Mouse (Mus musculus) layer of hippocampus, postnatal 36 days (tissue): ENCODE measurements at regions not wholly inside any gene's neighbourhood (a gene's known extent, or its start where the extent isn't known, plus 50 kb on each side); places are given as distances from the start of the nearest gene placed in this dataset.
A peak's percentile ranks its signal among the peaks of the same experiment; 100 is the strongest.
"Not testable (repeated sequence)": the region's sequence is repeated elsewhere in the genome, so short reads cannot be mapped to it uniquely, and the experiment has no call there.

Experiments used
- DNase-seq, 2 experiments: peaks; one replicate each; pipeline ENCODE4 v3.0.0; 2022

DNA sequence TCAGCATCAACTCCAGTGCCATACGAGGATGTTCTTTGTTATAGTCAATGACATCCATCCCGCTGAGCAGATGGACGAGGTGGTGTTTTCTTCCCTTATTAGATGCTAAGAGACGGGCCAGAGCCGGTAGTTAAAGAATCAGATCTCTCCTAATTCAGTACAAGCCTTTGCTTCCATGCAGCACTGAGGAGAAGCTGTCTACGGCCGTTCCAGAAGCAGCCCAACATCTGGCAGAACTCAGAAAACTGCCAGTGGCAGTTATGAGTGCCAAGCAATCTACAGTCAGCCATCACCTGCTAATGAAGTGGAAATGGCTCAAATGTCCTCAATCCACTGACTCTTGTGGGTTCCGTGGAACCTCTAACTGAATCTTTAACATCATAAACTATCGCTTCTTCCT, 141.3 kb upstream of the Fam3c start:
- no peak for DNase-seq

GRCm38 (mm10) chr6:22496471-22496870, 140.4 kb upstream of the Fam3c start:
- DNase-seq, result no peak

DNA sequence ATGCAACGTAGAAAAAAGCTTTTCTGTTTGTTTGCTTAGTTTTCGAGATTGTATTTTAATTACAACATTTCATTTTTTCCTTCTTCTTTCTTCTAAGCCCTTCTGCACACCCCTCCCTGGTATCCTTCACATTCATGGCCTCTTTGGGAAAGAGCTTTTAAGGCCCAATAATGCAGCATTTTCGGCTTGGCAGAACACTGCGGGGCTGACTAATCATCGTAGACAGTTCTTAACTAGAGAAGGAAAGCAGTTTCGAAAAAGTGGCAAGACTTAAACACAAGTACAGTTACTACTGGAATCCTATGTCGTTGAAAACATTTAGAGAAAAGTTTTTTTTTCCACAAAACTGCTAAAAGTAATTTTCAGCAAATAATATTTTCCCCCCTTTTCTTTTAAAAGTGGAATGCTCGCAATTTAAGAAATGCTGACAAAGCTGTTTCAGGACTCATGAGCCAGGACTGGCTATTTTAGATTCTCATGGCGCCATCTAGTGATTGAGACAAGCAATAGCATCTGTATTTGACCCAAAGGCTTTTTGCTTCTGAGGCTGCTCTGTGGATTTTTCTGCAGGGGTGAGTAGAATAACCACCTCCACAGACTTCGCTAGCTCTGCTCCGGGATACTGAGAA, 137.7 kb upstream of the Fam3c start:
- DNase-seq, result peak in 1 of 2 experiments; percentile 4

DNA sequence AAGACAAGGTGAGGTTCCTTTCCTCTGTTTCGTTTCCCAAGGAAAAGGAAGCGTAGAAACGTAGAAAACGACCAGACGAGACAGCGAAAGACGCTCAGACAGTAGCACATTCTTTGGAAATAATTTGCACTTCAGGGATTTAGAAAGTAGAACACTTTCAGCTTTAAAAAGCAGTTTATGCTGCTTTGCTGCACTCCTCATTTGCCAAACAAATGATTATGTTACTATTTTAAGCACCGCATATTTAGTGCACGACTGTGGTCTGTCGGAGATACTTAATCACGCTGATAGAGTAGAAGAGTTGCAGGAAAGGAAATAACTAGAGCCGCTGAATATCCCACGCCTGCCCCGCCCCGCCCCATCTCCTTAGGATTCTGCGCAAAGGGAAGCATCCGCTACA, 136.9 kb upstream of the Fam3c start:
- no peak for DNase-seq

GRCm38 (mm10) chr6:22490762-22491161, 134.7 kb upstream of the Fam3c start:
- DNase-seq, result no peak

- DNase-seq, result no peak
These were observed 131.4 kb upstream of the Fam3c start for GRCm38 (mm10) chr6:22487467-22487866.

DNA sequence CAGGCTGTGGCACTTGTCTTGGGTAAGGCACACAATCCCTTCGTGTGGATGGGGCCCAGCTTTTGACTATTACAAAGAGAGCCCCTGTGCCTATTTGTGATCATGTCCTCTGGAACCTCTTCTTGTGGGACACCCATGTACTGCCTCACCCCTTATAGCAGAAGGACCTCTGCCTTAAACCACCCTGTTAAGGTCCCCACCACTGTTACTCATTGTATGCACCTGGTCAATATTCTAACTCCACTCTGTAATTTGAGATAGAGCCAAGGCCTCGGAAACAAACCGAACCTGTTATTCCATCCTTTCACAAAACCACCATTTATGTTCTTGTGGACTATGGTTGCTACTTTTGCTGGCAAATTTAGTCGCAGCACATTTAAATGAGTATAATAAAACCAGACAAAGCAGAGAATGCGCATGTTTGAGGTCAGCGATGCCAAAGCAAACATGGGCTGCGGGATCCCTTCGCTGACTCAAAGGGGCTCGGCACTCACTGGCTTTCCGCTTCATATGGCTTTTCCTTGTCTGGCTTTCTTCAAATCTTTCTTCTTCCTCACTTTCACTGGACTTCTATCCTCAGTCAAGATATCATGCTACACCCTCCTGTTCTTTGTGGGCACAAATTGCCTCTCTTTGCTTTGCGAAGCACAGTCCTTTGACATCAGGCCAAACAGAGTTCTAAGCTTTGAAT, 129.9 kb upstream of the Fam3c start:
- DNase-seq, result no peak

GRCm38 (mm10) chr6:22482257-22482656, 126.2 kb upstream of the Fam3c start:
- not testable (repeated sequence) for DNase-seq

DNA sequence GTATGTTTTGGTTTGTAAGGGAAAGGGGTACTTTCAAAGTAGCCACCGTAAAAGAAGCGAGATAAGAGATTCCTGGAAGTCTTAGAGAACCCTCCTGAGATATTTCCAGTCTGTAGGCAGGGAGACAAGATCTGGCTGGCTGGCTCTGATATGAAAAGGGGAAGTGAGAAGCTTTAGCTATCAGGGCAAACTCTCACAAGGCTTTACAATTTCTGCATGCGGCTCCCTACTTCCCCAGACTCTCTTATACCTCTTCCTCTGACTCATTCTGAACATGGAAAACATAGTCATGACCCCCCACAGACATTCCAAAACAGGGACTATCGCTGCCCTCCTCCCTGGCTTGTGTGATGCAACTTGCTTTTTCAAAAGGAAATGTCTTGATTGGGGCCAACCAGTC, 118.6 kb upstream of the Fam3c start:
- DNase-seq, result no peak

DNA sequence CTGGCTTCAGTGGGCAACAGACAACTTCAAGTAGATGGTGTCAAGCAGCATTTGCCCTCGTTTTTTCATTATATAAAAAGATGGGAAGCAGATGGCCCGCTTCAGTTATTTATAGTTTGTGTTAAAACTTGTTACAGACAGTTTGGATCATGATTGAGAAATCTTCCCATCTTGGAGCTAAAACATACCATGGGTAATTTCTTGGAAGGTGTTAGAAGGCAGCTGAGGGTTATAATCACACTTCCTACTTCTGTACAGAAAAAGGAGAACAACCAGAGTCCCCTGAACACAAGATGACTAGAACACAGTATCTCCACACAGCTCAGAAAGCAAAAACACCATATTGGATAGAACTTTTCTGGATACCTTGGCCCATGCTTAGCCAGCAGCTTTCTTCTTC, 118.0 kb upstream of the Fam3c start:
- no peak for DNase-seq

DNA sequence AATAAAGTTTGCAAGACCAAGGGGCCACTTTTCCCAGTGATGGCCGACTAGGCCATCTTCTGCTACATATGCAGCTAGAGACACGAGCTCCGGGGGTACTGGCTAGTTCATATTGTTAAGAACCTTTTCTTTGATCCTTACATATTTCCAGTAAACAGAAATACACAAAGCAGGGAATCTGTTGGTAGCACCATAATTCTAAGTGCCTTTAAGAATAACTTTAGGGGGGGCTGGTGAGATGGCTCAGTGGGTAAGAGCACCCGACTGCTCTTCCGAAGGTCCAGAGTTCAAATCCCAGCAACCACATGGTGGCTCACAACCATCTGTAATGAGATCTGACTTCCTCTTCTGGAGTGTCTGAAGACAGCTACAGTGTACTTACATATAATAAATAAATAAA, 116.4 kb upstream of the Fam3c start:
- not testable (repeated sequence) for DNase-seq

GRCm38 (mm10) chr6:22467334-22467993, 111.4 kb upstream of the Fam3c start:
- no peak for DNase-seq

DNA sequence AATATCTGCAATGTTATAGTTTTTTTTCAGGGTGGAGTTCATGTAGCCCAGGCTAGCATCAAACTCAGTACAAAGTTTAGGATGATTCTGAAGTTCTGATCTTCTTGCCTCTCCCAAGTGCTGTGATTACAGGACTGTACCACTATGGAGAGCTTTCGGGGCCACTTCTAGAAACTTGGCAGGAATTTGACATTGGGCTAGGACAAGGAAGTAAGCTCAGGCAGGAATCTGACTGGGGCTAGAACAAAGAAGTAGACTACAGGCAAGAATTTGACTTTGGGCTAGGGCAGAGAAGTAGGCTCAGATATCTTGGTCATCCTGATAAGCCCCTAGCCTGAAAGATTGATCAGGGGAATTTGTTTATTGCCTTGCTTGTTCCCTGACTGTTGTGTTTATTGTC, 109.9 kb upstream of the Fam3c start:
- no peak for DNase-seq

- no peak for DNase-seq
These were observed 103.5 kb upstream of the Fam3c start for GRCm38 (mm10) chr6:22459440-22460016.

DNA sequence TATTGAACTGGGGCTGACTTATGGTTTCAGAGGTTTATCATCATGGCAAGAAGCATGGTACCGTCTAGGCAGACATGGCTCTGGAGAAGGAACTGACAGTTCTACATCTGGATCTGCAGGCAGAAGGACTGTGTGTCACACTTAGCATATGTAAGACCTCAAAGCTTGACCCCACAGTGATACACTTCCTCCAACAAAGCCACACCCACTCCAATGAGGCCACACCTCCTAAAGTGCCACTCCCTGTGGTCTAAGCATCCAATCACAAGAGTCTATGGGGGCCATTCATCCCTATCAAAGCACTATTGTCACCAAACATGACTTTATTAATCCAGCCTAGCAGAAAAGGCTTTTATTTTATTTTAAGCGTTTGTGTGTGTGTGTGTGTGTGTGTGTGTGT, 96.2 kb upstream of the Fam3c start:
- DNase-seq, result no peak

DNA sequence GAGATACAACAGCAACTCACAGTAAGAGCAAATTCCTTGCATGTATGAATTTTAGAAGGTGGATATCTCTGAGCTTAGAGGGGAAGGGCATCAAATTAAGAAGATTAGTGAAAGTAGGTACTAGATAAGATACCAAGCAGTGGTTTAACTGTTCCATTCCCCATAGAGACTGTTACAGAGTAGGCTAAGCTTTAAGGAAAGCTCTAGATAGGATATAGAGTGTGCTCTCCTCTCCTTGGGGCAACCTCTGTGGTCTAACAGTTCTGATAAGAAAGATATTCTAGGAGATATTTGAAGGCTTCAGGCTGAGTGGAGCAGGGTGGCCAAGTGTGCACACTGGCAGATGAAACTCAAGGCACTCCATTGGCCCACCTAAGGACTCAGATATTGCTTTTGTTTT, 94.5 kb upstream of the Fam3c start:
- DNase-seq, result no peak

DNA sequence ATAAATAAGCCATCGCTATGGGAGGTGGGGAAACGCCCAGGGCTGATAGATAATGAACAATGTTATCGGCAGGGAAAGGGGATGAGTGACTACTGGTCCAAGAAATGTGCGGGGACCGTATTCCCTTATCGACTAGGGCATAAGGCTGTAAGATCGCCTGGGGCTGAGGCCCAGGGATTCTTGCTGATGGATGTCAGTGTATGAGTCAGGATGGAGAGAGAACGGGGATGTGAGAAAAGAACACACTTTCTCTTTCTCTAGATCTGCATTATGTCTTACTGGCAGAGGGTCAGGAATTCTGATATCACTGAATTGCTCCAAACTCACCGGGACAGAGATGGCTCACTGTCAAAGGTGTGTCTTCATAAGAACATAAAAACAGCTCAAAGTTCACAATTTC, 92.9 kb upstream of the Fam3c start:
- DNase-seq, result no peak

DNA sequence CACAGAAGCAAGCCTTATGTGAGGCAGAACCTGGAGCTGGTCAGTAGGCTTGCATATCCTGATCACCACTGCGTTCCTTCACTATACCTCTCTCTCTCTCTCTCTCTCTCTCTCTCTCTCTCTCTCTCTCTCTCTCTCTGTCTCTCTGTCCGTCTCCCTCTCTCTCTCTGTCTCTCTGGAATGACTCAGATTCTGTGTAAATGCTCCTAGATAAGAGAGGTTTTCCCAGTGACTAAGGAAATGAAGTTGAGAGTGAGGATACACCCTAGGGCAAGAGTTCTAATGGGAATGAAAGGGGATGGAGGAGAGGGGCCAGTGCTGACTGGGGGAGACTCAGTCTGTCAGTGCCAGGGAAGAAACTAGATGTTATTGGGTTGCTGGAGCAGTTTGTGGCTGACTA, 91.6 kb upstream of the Fam3c start:
- DNase-seq, result no peak

- DNase-seq, result no peak
These were observed 90.7 kb upstream of the Fam3c start for GRCm38 (mm10) chr6:22446621-22447310.

DNA sequence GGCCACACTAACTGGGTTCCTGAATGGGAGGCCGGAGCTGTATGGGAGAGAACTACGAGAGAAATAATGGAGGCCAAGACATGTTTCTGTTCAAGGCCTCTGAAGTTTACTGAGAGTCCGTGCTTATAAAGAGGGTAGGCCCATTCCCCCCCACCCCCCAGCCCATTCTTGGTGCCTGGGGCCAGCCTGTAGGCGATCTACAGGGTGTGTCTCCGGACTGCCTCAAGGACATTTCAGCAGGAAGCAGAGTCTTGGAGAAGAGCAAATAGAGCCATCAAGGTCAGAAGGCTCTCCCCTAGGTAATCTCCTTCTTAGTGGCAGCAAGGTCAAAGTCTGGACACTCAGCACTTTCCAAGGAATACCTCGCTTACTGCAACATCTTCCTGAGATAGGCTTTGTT, 88.8 kb upstream of the Fam3c start:
- not testable (repeated sequence) for DNase-seq

- DNase-seq, result no peak
These were observed 88.2 kb upstream of the Fam3c start for GRCm38 (mm10) chr6:22444220-22444619.

DNA sequence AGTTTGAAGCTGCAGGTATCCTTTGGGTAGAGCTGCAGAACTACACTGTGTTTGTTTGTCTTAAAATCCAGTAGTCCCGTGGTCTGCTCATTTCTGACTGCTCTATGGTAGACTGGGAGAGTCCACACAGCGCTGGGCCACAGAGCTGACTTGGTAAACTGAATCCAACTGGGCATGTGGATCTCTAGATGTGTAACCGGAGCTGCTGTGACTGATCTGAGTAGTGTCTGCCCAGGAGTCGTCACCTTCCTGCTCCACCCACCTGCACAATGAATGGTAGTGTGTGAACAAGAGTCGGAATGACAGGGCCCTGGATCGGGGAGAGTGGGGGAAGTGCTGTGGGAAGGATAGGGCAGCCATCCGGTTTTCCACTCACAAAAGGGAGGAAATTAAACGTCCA, 87.5 kb upstream of the Fam3c start:
- DNase-seq, result no peak

DNA sequence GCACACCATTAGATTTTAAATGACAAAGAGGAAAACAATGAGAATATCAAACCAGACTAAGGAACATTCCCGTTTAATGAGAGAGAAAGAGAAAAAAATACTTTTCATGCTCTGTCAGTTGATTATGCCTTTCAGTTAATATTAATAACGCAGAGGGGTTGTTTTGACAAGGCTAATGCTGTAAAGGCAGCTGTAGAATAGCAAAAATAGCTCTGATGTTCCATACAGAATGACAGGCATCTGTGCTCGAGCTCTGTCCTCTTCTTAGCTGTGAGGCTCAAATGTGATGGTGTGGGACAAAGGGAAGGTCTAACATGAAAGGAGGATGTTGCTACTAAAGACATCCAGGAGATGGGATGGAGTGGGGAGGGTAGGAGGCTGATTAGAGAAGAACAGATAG, 87.1 kb upstream of the Fam3c start:
- no peak for DNase-seq
